Mouse (Mus musculus) brown adipose tissue, adult 24 weeks (tissue): ENCODE results near the gene Atp13a4. TPM values are rescaled to one million over a fixed set of nuclear protein-coding genes. Genes with fewer than 3 reads are reported as not detected.

Experiments
- H3K27ac ChIP-seq: fragments of 200-500 bp; replicated peaks from 2 replicates; pipeline ENCODE4 v1.5.1; 2012; ENCODE audit warnings: low read depth, mild to moderate bottlenecking, low read length
- H3K4me1 ChIP-seq: fragments of 200-500 bp; 2 replicates; pipeline ENCODE4 v1.6.1; 2012; ENCODE audit warnings: low read length, mixed read lengths; ENCODE audit not compliant: control insufficient read depth, insufficient read depth, insufficient read length
- H3K4me3 ChIP-seq: fragments of 200-500 bp; 2 replicates; pipeline ENCODE4 v1.5.1; 2012; ENCODE audit warnings: low read depth, mild to moderate bottlenecking, low read length, moderate library complexity; ENCODE audit not compliant: insufficient read depth
- polyA plus RNA-seq: library from polyadenylated mRNA; stranded (reverse); fragments of >200 nt; gene quantifications from 2 replicates; pipeline ENCODE4 v1.2.4, GENCODE M21; 2012; ENCODE audit not compliant: missing spikeins, insufficient read depth, insufficient read length

Gene Atp13a4
- polyA plus RNA-seq, 1 experiment = not detected

DNA sequence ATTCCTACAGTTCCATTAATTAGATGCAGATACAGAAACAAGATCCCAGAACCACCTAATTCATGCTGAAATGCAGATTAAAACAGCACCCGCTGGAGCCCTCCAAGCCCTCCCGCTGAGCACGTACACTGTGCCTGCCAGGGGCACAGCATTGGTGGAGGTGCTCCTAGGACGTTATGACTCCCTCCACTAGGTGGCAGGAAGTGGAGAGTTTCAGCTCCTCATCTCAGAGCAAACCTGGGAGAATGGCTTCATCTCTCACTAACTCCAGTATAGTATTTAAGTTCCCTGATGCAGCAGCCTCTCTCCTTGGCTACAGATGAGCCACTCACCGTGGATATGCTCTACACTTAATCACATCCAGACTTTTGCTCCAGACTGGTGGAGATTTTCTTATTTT lies 110.0 kb downstream of the Atp13a4 start:
- H3K4me3 ChIP-seq = no peak overlapping the region
- H3K27ac ChIP-seq = no peak overlapping the region
- H3K4me1 ChIP-seq = no peaks in the 10 kb centered on the region

DNA sequence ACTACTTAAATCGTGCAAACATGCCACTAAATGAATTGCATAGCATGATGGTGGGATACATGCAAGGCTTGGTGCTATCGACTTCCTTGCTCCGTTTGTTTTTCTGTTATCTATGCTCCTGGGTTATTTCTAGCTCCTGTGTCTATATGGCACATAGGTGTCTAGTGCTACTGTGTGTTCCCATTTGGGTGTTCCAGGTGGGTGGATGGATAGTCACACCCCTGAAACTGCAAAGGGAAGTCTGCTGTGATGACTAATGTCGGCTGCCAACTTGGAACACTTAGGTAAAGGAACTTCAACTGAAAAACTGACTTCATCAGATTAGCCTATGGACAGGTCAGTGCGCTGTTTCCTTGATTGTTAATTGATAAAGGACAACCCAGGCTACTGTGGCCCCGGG lies 129.8 kb downstream of the Atp13a4 start:
- Histone ChIP-seq H3K27ac (no peak overlapping the region), H3K4me3 (no peak overlapping the region), H3K4me1 (no peaks in the 10 kb centered on the region)

DNA sequence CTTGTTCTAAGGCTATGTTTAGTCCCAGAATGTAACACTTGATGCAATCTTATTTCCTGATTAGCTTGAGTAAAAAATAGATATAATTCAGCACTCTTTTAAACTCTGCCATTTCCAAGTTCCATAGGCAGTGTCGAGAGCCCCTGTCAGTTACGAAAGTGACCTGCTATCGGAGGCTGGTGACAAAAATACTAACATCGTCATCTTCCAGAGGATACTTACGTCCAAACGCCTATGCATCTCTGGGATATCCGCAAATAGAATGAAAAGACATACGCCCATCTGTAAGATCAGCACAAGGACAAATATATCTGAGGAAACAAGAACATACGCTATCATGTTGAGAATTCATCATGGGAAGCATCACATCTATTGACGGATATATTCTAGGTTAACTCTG lies 137.3 kb downstream of the Atp13a4 start:
- no peaks in the 10 kb centered on the region for H3K4me1 ChIP-seq
- H3K4me3 ChIP-seq = no peak overlapping the region
- no peak overlapping the region for H3K27ac ChIP-seq

DNA sequence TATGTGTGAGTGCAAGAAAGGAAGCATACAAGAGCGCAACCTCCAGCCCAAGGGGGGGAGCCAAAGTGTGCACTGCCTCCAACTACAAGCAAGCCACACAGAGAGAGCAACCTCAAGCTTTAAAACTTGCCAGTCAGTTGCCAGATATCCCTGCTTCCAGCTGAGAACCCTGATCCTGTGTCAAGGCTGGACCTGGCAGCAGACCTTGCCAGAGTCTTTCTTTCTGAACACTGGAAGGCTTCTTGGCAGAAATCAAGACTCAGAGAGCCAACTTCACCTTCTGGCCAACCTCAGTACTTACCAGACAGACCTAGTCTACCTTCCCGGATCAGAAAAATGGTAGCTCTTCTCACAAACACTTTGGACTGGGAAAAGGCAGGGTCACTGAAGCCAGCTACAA lies 145.6 kb downstream of the Atp13a4 start:
- H3K4me3 ChIP-seq = no peak overlapping the region
- no peak overlapping the region for H3K27ac ChIP-seq
- no peaks in the 10 kb centered on the region for H3K4me1 ChIP-seq

DNA sequence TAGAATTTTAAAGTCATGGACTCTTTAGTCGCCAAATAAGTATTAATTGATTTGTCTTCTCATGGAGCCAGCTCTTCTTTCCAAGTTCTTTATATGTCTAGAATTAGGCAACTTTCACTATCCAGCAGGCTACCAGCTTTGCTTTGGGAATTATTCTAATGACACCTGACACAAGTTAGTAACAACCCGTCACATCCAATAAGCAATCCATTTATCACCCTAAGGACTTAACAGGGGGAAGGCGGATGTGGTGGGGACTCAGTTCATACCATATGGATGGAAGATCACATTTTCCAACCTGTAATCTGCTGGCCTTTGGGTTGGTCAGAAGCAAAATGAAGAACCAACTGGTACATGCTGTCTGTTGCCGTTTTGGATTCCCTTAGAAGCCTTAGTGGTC lies 159.9 kb downstream of the Atp13a4 start:
- H3K4me1 ChIP-seq = no peaks in the 10 kb centered on the region
- no peak overlapping the region for H3K27ac ChIP-seq
- H3K4me3 ChIP-seq = no peak overlapping the region

DNA sequence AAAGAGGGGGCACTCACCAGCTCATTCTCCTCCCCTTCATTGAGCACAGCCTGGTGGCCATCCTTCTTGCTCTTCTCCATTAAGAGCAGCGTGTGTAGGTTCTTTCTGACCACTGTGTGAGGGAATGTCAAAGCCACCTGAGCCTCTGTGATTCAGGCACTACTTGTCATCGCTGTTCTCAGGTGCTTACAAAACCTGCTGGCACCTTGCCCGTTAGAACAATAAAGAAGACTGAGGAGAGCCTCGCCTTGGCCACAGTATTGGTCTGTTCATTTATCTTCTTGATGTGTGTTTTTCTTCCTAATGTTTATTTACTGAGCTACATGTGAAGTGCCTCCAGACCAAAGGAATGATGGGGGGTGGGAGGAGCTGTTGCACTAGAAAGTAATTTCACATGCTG lies 166.2 kb downstream of the Atp13a4 start, which contains the start of gene Atp13a5:
TSS of gene Atp13a5 (minus strand) at position 275 of the 400 bp plus-strand sequence.
- Histone ChIP-seq H3K27ac (no peak within 1 kb of the TSS), H3K4me1 (no peaks in the 10 kb centered on the region), H3K4me3 (no peak within 1 kb of the TSS)

DNA sequence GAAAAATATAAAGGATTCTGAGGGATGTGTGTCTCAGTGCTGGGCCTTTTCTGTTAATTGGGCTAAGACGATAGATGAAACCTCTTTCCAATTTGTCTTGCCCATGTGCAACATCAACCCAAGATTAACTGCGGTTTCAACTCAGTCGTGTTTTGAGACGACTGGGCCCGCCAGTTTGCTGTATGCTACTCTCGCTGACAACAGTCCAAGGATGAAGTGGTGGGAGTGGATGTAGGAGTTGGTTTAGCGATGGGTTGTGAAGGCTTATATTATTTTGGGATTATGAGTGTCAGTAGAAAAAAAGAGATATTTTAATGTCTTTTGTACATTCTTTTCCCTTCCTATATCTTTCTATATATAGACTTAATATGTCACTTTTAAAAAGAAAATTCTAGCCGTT lies 170.0 kb downstream of the Atp13a4 start:
- H3K27ac ChIP-seq = no peak overlapping the region
- H3K4me1 ChIP-seq = no peaks in the 10 kb centered on the region

More for the DNA sequence above, 170.0 kb downstream of the Atp13a4 start:
- H3K4me3 ChIP-seq = no peak overlapping the region

Other genes starting within 250 kb of the Atp13a4 start
- not detected in 2 replicates for gene Atp13a5, start 166.1 kb downstream of the Atp13a4 start, polyA plus RNA-seq
- gene Opa1, start 34.5 kb upstream of the Atp13a4 start, polyA plus RNA-seq = 115 and 143 TPM in 2 replicates